Mouse (Mus musculus) Patski (cell line): ENCODE measurements around the gene Tuba1c. TPM values are rescaled to one million over a fixed set of nuclear protein-coding genes. Genes with fewer than 3 reads are reported as not detected.
"Not testable (repeated sequence)": the region's sequence is repeated elsewhere in the genome, so short reads cannot be mapped to it uniquely, and the experiment has no call there.

Experiments
- ATAC-seq: fragments of 100-300 bp; one replicate; pipeline ENCODE4 v1.8.0; 2021
- CTCF ChIA-PET: fragments of 350-600 bp; sonication (Branson Sonifier 250); formaldehyde crosslinking; loops from one replicate; lab custom pipeline; 2022; ENCODE audit warnings: inconsistent platforms; lab: Charles Lee
- POLR2A ChIA-PET: fragments of 350-600 bp; sonication (Branson Sonifier 250); formaldehyde crosslinking; loops from one replicate; lab custom pipeline; 2022; ENCODE audit warnings: antibody characterized with exemption, inconsistent platforms; lab: Charles Lee
- DNase-seq: peaks from one replicate; pipeline ENCODE4 v3.0.0-alpha.2; 2011; ENCODE audit warnings: low read depth, low spot score
- H3K27me3 ChIP-seq: fragments of 371-371 bp; one replicate; pipeline ENCODE4 v1.5.1; 2021
- CTCF ChIP-seq: fragments of 100-300 bp; IDR thresholded peaks from one replicate; pipeline ENCODE4 v1.5.1; 2021
- in situ Hi-C: fragments of 300-500 bp; cut with MboI; formaldehyde crosslinking; loops from 3 replicates; pipeline ENCODE4 v1.11.1; 2018; ENCODE audit warnings: low pct_unique_long_range_greater_than_20kb, mixed read lengths
- polyA plus RNA-seq: library from polyadenylated mRNA; unstranded; gene quantifications from one replicate; pipeline ENCODE4 v1.2.3, GENCODE M21; 2021

Gene Tuba1c
- polyA plus RNA-seq, 1 experiment from 2014 or later: 210 TPM

- TF ChIP-seq CTCF: no peak
- CTCF ChIA-PET: no interaction called here
- in situ Hi-C loops: no loop called here
- H3K27me3 ChIP-seq: no peaks in the 10 kb centered on the region
- ATAC-seq (no peak), DNase-seq (no peak)
- POLR2A ChIA-PET: no interaction called here
Measured at GRCm38 (mm10) chr15:99036249-99036905, 6.7 kb downstream of the Tuba1c start.

- ATAC-seq: no peak
- POLR2A ChIA-PET: no interaction called here
- H3K27me3 ChIP-seq: no peaks in the 10 kb centered on the region
- CTCF ChIA-PET: no interaction called here
- no peak for TF ChIP-seq CTCF
- DNase-seq: no peak
- in situ Hi-C loops: no loop called here
Measured at GRCm38 (mm10) chr15:99038025-99038424, 8.3 kb downstream of the Tuba1c start.

GRCm38 (mm10) chr15:99038797-99039196 is 9.1 kb downstream of the Tuba1c start:
- no peak for DNase-seq
- TF ChIP-seq CTCF: no peak
- no peak for ATAC-seq
- no peaks in the 10 kb centered on the region for H3K27me3 ChIP-seq
- POLR2A ChIA-PET: no interaction called here
- CTCF ChIA-PET: interaction anchor here (0.5 kb wide), 1 partner anchor 200 kb away, joined by 3 read pairs; no protein-coding TSS in a partner anchor
- in situ Hi-C loops: no loop called here

DNA sequence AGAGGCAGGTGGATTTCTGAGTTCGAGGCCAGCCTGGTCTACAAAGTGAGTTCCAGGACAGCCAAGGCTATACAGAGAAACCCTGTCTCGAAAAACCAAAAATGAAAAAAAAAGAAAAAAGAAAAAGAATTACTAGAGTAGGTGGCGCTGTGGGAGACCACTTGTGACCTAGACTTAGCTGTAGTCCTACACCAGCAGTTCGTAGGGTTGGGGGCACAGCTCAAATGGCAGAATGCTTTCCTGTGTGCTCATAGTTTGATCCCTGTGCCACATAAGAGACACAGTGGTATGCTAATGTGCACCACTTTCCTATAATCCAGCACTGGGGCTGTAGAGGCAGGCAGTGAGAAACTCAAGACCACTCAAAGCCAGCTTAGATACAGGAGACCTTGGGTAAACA is 9.6 kb downstream of the Tuba1c start:
- ChIA-PET POLR2A (interaction anchor here (3.9 kb wide), 1 partner anchor 9 kb away, joined by 46 read pairs; the partner anchor contains the start of gene Tuba1c), CTCF (interaction anchor here (0.7 to 3.3 kb wide), 3 partner anchors 8 to 22 kb away, joined by 3 to 37 read pairs (median 27); partner anchors contain the start of gene Tuba1c)
- DNase-seq (no peak), ATAC-seq (no peak)
- TF ChIP-seq CTCF: no peak
- in situ Hi-C loops: no loop called here
- no peaks in the 10 kb centered on the region for H3K27me3 ChIP-seq

DNA sequence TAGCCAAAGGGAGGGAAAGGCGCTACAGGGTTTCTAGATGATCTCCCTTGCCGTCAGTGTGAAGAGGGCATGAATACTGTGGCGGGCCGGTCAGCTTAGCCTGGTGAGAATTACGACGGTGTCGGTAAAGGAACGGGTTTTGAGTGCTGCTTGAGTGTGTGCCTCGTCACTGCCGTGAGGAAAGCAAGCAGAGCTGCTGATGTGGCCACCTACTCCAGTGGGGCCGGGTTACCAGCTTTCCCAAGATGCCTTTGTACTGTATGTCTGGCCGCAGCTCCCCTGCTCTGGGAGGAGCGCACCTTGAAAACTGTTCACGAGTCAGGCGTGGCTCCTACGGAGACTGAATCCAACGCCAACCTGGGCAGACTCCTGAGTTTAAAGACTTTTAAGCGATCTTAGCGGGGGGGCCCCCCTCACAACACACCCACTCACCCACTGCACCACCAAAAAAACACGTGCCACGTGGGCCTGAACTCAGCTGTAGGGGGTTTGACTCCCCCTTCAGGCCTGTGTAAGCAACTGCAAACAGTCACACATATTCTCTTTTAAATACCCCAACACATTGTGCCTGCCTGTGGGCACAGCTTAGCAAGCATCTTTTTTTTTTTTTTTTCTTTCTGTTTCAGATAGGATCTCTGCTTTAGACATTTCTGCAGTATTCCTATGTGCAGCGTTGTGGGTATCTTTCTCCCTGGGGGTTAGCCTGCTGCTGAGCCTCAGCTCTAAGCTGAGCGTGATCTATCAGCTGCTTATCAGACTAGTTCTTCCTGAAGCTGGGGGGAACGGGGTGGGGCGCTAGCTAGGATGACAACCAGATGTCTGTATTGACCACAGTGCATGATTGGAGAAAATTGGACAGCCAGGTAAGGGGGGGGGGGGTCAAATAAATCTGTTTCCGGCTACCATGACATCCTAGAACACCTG is 10.6 kb downstream of the Tuba1c start:
- ChIA-PET POLR2A (interaction anchor here (0.7 to 3.9 kb wide), 3 partner anchors 10 to 53 kb away, joined by 3 to 46 read pairs (median 5); partner anchors contain the start of genes Troap and Tuba1c), CTCF (interaction anchor here (0.7 to 3.3 kb wide), 8 partner anchors 9 to 83 kb away, joined by 3 to 37 read pairs (median 4); partner anchors contain the start of gene Tuba1c)
- TF ChIP-seq CTCF: peak; percentile 69
- in situ Hi-C loops: no loop called here
- ATAC-seq: no peak
- no peak for DNase-seq
- no peaks in the 10 kb centered on the region for H3K27me3 ChIP-seq

GRCm38 (mm10) chr15:99040920-99041856 is 11.5 kb downstream of the Tuba1c start:
- in situ Hi-C loops: no loop called here
- no peak for TF ChIP-seq CTCF
- DNase-seq (no peak), ATAC-seq (peak; percentile 54)
- no peaks in the 10 kb centered on the region for H3K27me3 ChIP-seq
- CTCF ChIA-PET: interaction anchor here (0.9 to 3.3 kb wide), 9 partner anchors 9 to 82 kb away, joined by 3 to 37 read pairs (median 3); partner anchors contain the start of genes Troap and Tuba1c
- POLR2A ChIA-PET: interaction anchor here (0.7 to 3.9 kb wide), 4 partner anchors 11 to 54 kb away, joined by 3 to 46 read pairs (median 4); partner anchors contain the start of genes Troap and Tuba1c

GRCm38 (mm10) chr15:99042334-99042733 is 12.6 kb downstream of the Tuba1c start:
- no peak for TF ChIP-seq CTCF
- no peaks in the 10 kb centered on the region for H3K27me3 ChIP-seq
- no peak for ATAC-seq
- in situ Hi-C loops: no loop called here
- DNase-seq: no peak
- ChIA-PET CTCF (interaction anchor here (1.2 to 3.3 kb wide), 4 partner anchors 11 to 32 kb away, joined by 3 to 37 read pairs (median 16); partner anchors contain the start of genes Troap and Tuba1c), POLR2A (interaction anchor here (3.9 kb wide), 1 partner anchor 12 kb away, joined by 46 read pairs; the partner anchor contains the start of gene Tuba1c)

GRCm38 (mm10) chr15:99044854-99045253 is 15.2 kb downstream of the Tuba1c start:
- POLR2A ChIA-PET: no interaction called here
- no peaks in the 10 kb centered on the region for H3K27me3 ChIP-seq
- DNase-seq (no peak), ATAC-seq (no peak)
- CTCF ChIA-PET: interaction anchor here (0.8 to 1.3 kb wide), 2 partner anchors 13 to 20 kb away, joined by 3 to 4 read pairs; no protein-coding TSS in a partner anchor
- in situ Hi-C loops: loop anchor here (5.0 kb wide), 1 partner anchor 67 kb away; no protein-coding TSS in a partner anchor
- no peak for TF ChIP-seq CTCF

- DNase-seq, ATAC-seq, H3K27me3 ChIP-seq: not testable (repeated sequence)
- ChIA-PET POLR2A (interaction anchor here (0.7 kb wide), 1 partner anchor 21 kb away, joined by 4 read pairs; no protein-coding TSS in a partner anchor), CTCF (interaction anchor here (1.3 kb wide), 1 partner anchor 21 kb away, joined by 4 read pairs; no protein-coding TSS in a partner anchor)
- in situ Hi-C loops: loop anchor here (5.0 kb wide), 1 partner anchor 67 kb away; no protein-coding TSS in a partner anchor
Measured at GRCm38 (mm10) chr15:99045734-99046133, 16.0 kb downstream of the Tuba1c start.
